Mouse (Mus musculus) R1 (cell line): ENCODE data around the gene Fgfr1op2.

Experiments used
- DNase-seq: peaks from one replicate; pipeline ENCODE4 v3.0.0-alpha.2; 2018; ENCODE audit warnings: low read depth, low spot score

Gene Fgfr1op2

GRCm38 (mm10) chr6:146602601-146603000 lies 25.6 kb downstream of the Fgfr1op2 start:
- DNase-seq = no peak

GRCm38 (mm10) chr6:146603651-146604050 lies 26.6 kb downstream of the Fgfr1op2 start:
- DNase-seq = no peak

DNA sequence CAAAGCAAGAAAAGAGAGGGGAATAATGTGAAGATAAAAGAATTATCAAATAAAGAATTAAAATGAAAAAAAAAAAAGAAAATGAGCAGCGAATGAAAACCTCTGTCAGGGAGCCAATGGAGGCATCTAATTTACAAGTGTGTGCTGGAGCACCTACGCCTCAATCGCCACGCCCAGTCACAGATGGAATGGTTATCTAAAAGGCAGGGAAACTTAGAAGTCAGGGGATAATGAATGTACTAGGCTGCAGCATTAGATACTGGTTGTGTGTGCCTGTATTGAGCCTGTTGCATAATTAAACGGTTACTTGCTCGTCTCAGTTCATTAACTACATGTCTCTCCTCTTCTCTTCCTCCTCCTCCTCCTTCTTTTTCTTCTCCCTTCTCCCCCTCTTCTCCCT lies 34.4 kb downstream of the Fgfr1op2 start:
- DNase-seq = no peak

GRCm38 (mm10) chr6:146611897-146612296 lies 34.9 kb downstream of the Fgfr1op2 start:
- no peak for DNase-seq

DNA sequence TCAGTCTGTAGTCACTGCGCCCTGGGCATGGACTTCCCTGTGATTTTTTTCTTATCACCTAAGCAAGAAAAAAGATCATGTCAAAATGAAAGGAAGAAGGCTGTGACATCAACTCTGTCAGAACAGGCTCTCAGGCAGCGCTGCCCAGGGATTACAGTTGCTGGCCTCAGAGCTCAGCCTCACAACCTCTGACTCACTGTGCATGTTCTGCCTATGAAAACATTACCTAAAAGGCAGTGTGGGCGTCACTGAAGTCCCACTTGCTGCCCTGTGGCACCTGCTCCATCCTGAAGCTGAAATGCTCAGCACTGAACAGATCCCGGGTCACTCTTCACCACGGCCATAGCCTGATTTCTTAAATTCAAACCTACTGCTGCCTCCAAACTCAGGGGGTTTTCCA lies 35.7 kb downstream of the Fgfr1op2 start:
- DNase-seq = no peak

- peak; percentile 65 for DNase-seq
Measured at GRCm38 (mm10) chr6:146613907-146614306, 36.9 kb downstream of the Fgfr1op2 start.

DNA sequence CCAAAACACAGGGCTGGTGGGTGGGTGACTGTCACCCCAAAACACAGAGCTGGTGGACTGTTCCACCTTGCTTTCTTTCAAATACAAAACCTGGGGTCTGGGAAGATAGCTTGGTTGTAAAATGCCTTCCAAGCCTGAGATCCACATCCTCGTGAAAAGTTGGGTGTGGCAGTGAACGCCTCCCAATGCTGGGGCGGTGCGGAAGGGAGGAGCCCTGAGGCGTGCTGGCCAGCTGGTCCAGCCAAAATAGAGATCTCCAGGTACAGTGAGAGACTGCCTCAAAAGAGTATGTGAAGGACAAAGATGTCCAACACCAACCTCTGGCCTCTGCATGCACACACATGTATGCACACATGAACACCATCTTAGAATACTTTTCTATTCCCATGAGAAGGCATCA lies 37.5 kb downstream of the Fgfr1op2 start:
- DNase-seq = no peak

- peak; percentile 63 for DNase-seq
Measured at GRCm38 (mm10) chr6:146615891-146616290, 38.9 kb downstream of the Fgfr1op2 start.

DNA sequence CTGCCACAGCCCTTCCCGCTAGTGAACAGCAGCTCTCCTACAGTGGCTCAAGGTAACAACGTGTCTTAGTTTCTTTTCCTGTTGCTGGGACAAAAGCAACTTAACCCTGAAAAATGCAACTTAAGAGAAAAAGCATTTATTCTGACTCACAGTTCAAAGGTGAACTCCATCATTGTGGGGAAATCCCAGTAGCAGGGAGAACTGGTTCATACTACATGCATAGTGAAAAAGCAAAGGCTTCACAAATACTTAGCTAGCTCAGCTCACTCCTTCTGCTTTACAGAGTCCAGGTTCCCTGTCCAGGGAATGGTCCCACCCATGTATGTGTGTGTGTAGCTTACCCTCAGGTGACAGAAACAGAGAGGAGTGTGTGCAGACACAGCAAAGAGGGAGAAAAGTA lies 39.7 kb downstream of the Fgfr1op2 start:
- no peak for DNase-seq

GRCm38 (mm10) chr6:146628123-146628522 lies 51.1 kb downstream of the Fgfr1op2 start:
- peak; percentile 64 for DNase-seq

GRCm38 (mm10) chr6:146629781-146630756 lies 53.1 kb downstream of the Fgfr1op2 start:
- no peak for DNase-seq

GRCm38 (mm10) chr6:146630961-146631360 lies 54.0 kb downstream of the Fgfr1op2 start:
- DNase-seq = no peak

GRCm38 (mm10) chr6:146631847-146632246 lies 54.8 kb downstream of the Fgfr1op2 start:
- peak; percentile 46 for DNase-seq

- no peak for DNase-seq
Measured at GRCm38 (mm10) chr6:146632403-146632802, 55.4 kb downstream of the Fgfr1op2 start.

DNA sequence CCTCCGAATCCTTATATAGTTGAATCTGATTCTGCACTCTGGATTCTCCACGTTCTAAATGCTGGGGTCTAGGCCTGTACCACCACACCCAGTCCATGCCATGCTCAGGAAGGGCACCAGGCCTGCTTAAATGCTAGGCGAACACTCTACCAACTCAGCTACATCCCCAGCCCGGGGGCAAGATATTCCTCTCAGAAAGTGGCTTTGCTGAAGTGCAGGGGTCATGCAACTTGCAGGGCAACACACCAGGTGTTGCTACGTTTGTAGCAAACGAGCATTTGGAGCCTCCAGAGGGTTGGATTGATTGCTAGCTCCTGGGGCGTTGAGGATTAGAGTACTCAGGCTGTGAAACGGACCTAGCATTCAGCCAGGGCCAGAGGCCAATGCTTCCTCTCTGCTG lies 56.1 kb downstream of the Fgfr1op2 start:
- DNase-seq = peak; percentile 43

DNA sequence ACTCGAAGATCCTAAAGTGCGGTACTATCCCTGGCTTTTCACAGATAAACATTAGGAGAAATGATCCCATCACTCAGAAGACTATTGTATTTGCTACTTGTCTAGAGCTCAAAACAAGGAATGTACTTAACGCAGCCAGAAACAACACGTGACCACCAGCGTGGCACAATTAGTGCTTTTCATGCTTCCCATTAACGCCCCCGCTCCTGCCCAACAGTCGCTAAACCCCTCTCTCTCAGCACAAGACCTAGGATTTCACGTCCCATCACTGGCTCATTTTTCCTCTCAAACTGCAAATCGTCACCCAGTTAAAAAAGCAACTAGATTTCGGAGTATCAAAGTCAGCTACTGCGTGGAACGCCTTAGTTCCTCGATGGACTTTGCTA lies 56.6 kb downstream of the Fgfr1op2 start:
- peak; percentile 70 for DNase-seq

DNA sequence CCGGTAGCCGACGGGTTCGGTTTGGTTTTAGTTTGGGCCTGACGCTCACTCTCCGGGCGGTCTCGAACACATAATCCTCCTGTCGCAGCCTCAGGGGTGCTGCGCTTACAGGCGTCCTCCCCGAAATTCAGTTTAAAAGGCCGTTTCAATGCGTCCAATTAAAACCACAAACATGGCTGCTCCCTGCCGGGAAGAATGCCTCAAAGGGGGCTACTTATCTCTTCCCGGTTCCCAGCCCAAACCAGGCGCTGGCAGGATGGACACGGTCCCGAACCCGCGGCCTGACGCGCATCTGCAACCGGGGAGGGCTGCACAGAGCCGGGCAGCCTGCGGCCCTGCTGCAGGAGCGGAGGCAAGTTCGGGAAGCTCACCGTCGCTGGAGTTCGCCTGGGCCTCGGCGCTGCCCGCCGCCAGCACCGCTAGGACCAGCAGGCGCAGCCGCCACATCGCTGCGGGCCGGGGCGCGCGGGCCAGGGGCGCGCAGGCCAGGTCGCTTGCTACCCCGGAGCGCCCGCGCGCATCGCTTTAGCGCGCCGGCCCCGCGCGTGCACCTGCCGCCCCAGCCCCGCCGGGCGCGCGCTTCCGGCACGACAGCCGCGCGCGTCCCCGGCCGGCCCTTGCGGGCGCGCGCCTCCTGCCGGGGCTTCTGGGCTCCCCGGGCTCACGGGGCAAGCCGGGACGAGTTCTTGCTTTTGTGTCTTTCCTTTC lies 57.2 kb downstream of the Fgfr1op2 start:
- peak; percentile 80 for DNase-seq

GRCm38 (mm10) chr6:146634759-146635606 lies 58.0 kb downstream of the Fgfr1op2 start:
- peak; percentile 96 for DNase-seq

- DNase-seq = no peak
Measured at GRCm38 (mm10) chr6:146636482-146636881, 59.5 kb downstream of the Fgfr1op2 start.

- no peak for DNase-seq
Measured at GRCm38 (mm10) chr6:146640068-146640965, 63.3 kb downstream of the Fgfr1op2 start.

- DNase-seq = no peak
Measured at GRCm38 (mm10) chr6:146640991-146641390, 64.0 kb downstream of the Fgfr1op2 start.
